Mouse (Mus musculus): ENCODE data around the gene Olfr56.
"Not testable (repeated sequence)": the region's sequence is repeated elsewhere in the genome, so short reads cannot be mapped to it uniquely, and the experiment has no call there.

DNA sequence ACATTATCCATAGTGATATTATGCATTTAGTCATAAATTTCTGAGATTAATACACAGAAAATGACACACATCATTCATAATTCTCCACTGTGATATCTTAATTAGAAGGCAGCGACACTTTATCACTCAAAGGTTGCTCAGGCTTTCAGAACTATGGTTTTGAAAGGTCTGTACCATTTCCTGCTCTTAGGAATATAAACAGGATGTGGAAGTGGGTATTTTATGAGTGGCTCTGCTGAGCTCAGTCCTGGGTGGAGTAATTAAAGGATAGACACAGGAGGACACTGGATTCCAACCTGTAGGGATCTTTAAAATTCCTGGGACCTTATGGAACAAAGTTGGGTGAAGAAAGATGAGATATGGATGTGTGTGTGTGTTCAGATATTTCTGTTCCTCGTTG is 27.6 kb downstream of the Olfr56 start:
- TF ChIP-seq CTCF, EP300 (IDR thresholded peaks at IDR 0.05; ENCODE audit: low read depth): not testable (repeated sequence)
